Mouse (Mus musculus): ENCODE data around the gene Lmo3.

DNA sequence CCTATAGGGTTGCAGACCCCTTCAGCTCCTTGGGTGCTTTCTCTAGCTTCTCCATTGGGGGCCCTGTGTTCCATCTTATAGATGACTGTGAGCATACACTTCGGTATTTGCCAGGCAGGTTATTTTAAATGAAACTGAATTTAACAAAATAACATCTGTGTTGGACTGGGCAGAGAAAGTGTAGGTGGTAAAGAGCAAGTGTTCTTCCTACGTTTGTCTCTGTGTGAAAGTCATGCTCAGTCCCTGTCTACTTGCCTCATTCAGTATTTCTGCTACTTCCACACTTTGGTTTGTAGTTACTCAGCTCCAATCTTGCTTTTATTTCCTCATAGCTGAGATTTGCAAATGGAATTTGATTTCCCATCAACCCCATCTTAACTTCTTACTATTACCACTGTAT, 46.9 kb downstream of the Lmo3 start:
- TF ChIP-seq CTCF (IDR thresholded peaks at IDR 0.05; ENCODE audit: borderline replicate concordance, extremely low read depth, insufficient read depth, insufficient read length) (no peak), POLR2A (IDR thresholded peaks at IDR 0.05; ENCODE audit: borderline replicate concordance, extremely low read depth, insufficient read depth, insufficient read length, poor library complexity, severe bottlenecking) (no peak)
